Mouse (Mus musculus): ENCODE results near the gene Reln. TPM values are rescaled to one million over a fixed set of nuclear protein-coding genes. Genes with fewer than 3 reads are reported as not detected.

The Reln gene
- polyA plus RNA-seq, 1 experiment from 2014 or later, result 6.5 TPM

DNA sequence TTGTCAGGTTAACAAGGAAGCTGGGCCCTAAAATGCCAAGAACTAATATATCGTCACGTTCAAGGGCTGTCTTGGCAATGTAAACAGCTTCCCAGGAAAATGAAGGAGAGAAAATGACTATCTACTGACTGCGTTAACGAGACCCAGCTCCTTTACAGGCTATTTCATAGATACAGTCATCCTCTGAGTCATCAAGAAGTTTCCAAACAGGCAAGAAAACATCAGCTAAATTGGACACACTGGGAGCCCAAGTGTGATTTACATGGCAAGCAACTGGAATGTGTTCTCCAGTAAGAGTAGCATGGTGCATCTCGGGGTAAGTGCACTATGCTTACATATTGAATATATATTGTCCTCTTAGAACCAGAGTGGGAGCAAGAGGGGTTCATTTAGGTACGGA is 302.7 kb downstream of the Reln start:
- H3K27me3 ChIP-seq (ENCODE audit: control insufficient read depth, insufficient read depth, low read length), result no peaks in the 10 kb centered on the region
- H3K9ac ChIP-seq (ENCODE audit: low read depth, low read length), result no peak overlapping the region
- no peaks in the 10 kb centered on the region for H3K4me1 ChIP-seq (ENCODE audit: control insufficient read depth, insufficient read depth, low read length)
- 83% methylated on average over 6 of the region's 6 CpGs for WGBS (ENCODE audit: insufficient replicate concordance)
- no peaks in the 10 kb centered on the region for H3K9me3 ChIP-seq (replicated peaks; ENCODE audit: control insufficient read depth, low read length)
- no peak overlapping the region for H3K4me3 ChIP-seq (ENCODE audit: low read depth, low read length)
- no peak for ATAC-seq (replicated peaks; ENCODE audit: insufficient number of reproducible peaks, low FRiP score, low TSS enrichment)
- no peak overlapping the region for H3K27ac ChIP-seq (ENCODE audit: low read depth, low read length)
- no peaks in the 10 kb centered on the region for H3K36me3 ChIP-seq (ENCODE audit: control insufficient read depth, insufficient read depth, low read length)
- no peak overlapping the region for H3K4me2 ChIP-seq

DNA sequence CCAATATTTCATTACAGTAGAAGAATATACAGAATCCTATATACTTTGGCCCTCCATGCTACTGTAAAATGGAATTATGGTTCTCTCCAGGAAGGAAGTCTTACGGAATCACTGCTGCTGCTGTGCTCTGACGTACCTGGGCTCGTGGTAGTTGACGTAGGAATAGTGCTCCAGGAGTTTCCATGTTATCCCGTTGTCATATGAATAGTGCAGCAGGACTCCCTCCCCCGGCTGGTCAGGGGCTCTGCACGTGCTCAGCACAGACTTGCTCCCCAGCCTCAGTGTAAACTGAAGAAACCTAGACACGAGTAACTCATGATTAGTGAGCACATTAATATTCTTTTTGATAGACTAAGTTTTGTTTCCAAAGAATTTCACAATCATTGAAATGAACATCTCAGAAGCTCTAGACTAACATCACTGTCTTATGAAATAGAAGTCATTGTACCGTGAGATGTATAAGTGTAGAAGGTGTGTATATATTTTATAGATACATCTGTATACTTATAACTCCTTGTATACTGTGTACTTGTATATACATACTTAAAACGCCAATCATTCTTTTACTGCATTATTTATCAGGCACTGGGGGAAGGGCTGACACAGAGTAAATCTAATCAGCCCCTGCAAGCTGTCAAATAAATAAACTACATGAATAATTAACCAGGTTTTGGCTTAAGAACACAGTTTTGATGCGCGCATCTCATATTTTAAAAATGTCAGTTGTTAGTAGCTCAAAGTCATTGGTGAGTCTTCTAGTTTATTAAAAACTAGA is 304.9 kb downstream of the Reln start:
- no peak overlapping the region for H3K4me2 ChIP-seq
- H3K4me3 ChIP-seq (ENCODE audit: low read depth, low read length), result no peak overlapping the region
- no peak overlapping the region for H3K9ac ChIP-seq (ENCODE audit: low read depth, low read length)
- H3K9me3 ChIP-seq (replicated peaks; ENCODE audit: control insufficient read depth, low read length), result no peaks in the 10 kb centered on the region
- H3K27ac ChIP-seq (ENCODE audit: low read depth, low read length), result no peak overlapping the region
- no peak for ATAC-seq (replicated peaks; ENCODE audit: insufficient number of reproducible peaks, low FRiP score, low TSS enrichment)
- no peaks in the 10 kb centered on the region for H3K4me1 ChIP-seq (ENCODE audit: control insufficient read depth, insufficient read depth, low read length)
- no peaks in the 10 kb centered on the region for H3K36me3 ChIP-seq (ENCODE audit: control insufficient read depth, insufficient read depth, low read length)
- H3K27me3 ChIP-seq (ENCODE audit: control insufficient read depth, insufficient read depth, low read length), result no peaks in the 10 kb centered on the region
- WGBS (ENCODE audit: insufficient replicate concordance), result 86% methylated on average over 12 of the region's 12 CpGs

DNA sequence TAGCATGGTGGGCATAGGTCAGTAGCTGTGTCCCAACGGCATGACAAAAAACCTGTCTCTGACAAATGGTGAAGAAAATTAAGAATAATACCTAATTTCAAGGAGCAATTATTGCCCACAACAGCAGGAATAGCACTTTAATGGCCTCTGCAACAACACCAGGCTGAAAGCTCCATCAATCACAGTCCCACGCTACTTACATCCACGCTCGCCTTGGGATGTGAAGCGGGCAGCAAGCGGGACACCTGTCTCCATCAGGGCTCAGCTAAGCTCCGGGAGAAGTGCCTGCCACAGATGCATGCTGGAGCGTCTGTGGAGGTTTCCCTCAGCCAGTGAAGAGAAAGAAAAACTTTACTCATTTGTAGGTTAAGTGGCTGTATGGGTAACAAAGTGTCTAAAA is 309.3 kb downstream of the Reln start:
- no peak for ATAC-seq (replicated peaks; ENCODE audit: insufficient number of reproducible peaks, low FRiP score, low TSS enrichment)
- H3K27ac ChIP-seq (ENCODE audit: low read depth, low read length), result no peak overlapping the region
- WGBS (ENCODE audit: insufficient replicate concordance), result 82% methylated on average over 8 of the region's 8 CpGs

DNA sequence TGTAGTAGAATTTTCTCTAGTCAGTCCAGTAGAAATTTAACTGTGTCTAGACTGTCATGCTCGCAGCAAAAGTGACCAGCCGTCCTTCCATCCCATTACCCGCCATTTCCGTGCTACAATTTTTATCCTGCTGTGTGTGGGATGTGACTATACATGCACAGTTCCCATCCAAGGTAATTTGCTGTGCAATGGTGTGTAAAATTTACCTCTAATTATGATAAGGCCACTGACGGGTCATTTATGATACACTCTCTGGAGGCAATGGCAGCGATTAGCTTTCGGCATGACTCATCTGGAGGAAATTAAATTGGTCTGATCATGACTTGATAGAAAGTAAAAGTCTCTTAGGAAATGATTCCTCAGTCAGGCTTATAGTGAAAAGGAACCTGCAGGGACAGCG is 311.5 kb downstream of the Reln start:
- ATAC-seq (replicated peaks; ENCODE audit: insufficient number of reproducible peaks, low FRiP score, low TSS enrichment), result no peak
- H3K4me2 ChIP-seq, result no peak overlapping the region
- no peaks in the 10 kb centered on the region for H3K4me1 ChIP-seq (ENCODE audit: control insufficient read depth, insufficient read depth, low read length)
- 86% methylated on average over 8 of the region's 8 CpGs for WGBS (ENCODE audit: insufficient replicate concordance)
- H3K9me3 ChIP-seq (replicated peaks; ENCODE audit: control insufficient read depth, low read length), result no peaks in the 10 kb centered on the region
- H3K4me3 ChIP-seq (ENCODE audit: low read depth, low read length), result no peak overlapping the region
- H3K27me3 ChIP-seq (ENCODE audit: control insufficient read depth, insufficient read depth, low read length), result no peaks in the 10 kb centered on the region
- no peak overlapping the region for H3K27ac ChIP-seq (ENCODE audit: low read depth, low read length)
- no peaks in the 10 kb centered on the region for H3K36me3 ChIP-seq (ENCODE audit: control insufficient read depth, insufficient read depth, low read length)
- H3K9ac ChIP-seq (ENCODE audit: low read depth, low read length), result no peak overlapping the region

More for the DNA sequence above, 309.3 kb downstream of the Reln start:
- no peak overlapping the region for H3K9ac ChIP-seq (ENCODE audit: low read depth, low read length)
- H3K27me3 ChIP-seq (ENCODE audit: control insufficient read depth, insufficient read depth, low read length), result no peaks in the 10 kb centered on the region
- H3K4me1 ChIP-seq (ENCODE audit: control insufficient read depth, insufficient read depth, low read length), result no peaks in the 10 kb centered on the region
- H3K9me3 ChIP-seq (replicated peaks; ENCODE audit: control insufficient read depth, low read length), result no peaks in the 10 kb centered on the region
- H3K36me3 ChIP-seq (ENCODE audit: control insufficient read depth, insufficient read depth, low read length), result no peaks in the 10 kb centered on the region
- H3K4me2 ChIP-seq, result no peak overlapping the region
- no peak overlapping the region for H3K4me3 ChIP-seq (ENCODE audit: low read depth, low read length)

DNA sequence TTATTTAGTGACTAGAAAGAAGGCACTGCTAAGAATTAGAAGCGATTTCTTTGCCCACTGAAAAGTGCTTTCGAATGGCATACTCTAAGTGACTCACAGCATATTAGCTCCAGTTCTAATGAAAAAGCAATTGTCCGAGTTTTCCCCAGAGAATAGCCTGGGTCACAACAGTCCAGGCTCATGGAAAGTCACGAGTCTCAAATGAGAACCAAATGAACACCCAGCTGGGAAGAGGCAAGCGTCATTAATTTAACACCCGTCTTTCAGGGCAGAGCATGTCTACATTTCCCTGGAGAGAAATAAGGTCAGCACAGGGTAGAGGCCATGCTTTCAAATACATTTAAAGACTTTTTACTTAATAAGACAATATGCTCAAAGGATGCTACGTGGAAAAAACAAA is 312.8 kb downstream of the Reln start:
- Histone ChIP-seq H3K9me3 (replicated peaks; ENCODE audit: control insufficient read depth, low read length) (no peaks in the 10 kb centered on the region), H3K36me3 (ENCODE audit: control insufficient read depth, insufficient read depth, low read length) (no peaks in the 10 kb centered on the region), H3K4me2 (no peak overlapping the region), H3K27me3 (ENCODE audit: control insufficient read depth, insufficient read depth, low read length) (no peaks in the 10 kb centered on the region), H3K27ac (ENCODE audit: low read depth, low read length) (no peak overlapping the region), H3K9ac (ENCODE audit: low read depth, low read length) (no peak overlapping the region), H3K4me3 (ENCODE audit: low read depth, low read length) (no peak overlapping the region), H3K4me1 (ENCODE audit: control insufficient read depth, insufficient read depth, low read length) (no peaks in the 10 kb centered on the region)
- ATAC-seq (replicated peaks; ENCODE audit: insufficient number of reproducible peaks, low FRiP score, low TSS enrichment), result no peak
- WGBS (ENCODE audit: insufficient replicate concordance), result 74% methylated on average over 7 of the region's 7 CpGs

DNA sequence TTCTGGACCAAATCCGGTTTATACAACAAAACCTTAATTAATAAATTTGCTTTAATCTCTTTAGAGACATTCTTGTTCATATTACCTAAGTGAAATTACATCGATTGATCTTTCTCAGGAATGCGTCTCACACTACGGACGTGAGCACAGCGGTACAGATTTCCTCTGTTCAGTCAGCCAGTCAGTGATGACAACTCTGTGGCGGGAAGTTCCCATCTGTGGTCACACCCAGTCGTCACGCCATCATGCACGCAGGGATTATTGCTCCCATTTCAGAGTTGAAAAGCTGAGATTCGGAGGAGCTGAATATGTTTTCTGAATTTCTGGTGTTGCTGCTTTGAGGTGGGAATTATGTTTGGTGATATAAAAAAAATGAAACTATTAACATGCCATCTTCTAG is 316.1 kb downstream of the Reln start:
- Histone ChIP-seq H3K36me3 (ENCODE audit: control insufficient read depth, insufficient read depth, low read length) (no peaks in the 10 kb centered on the region), H3K9ac (ENCODE audit: low read depth, low read length) (no peak overlapping the region), H3K4me2 (no peak overlapping the region), H3K4me3 (ENCODE audit: low read depth, low read length) (no peak overlapping the region), H3K27me3 (ENCODE audit: control insufficient read depth, insufficient read depth, low read length) (no peaks in the 10 kb centered on the region), H3K27ac (ENCODE audit: low read depth, low read length) (no peak overlapping the region), H3K4me1 (ENCODE audit: control insufficient read depth, insufficient read depth, low read length) (no peaks in the 10 kb centered on the region), H3K9me3 (replicated peaks; ENCODE audit: control insufficient read depth, low read length) (no peaks in the 10 kb centered on the region)
- WGBS (ENCODE audit: insufficient replicate concordance), result 85% methylated on average over 11 of the region's 11 CpGs
- no peak for ATAC-seq (replicated peaks; ENCODE audit: insufficient number of reproducible peaks, low FRiP score, low TSS enrichment)

DNA sequence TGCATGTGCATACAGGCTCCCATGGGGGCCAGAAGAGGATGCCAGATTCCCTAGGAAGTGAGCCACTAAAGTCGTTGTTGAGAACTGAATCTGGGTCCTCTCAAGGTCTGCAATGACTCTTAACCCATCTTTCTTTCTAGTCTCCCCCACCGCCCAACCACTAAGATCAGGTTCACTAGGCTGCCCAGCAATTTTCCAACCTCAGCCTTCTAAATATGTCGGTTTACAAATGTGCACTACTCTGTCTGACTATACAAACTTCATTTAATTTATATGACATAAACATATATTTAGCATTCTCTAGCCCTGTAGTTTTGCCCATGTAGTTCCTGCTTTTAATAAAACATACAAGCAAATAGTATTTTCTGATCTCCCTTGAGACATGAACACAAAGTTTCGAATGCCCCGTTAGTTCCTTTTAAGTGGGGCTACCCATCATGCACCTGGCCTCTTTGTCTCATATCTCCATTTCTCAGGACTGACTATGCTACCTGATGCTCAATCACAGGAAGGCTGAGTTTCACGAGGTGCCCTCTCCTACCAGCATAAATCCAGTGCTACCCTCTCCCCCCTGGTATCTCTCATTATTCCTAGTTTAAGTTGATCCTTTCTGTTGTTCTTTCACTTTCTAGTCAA is 317.1 kb downstream of the Reln start:
- Histone ChIP-seq H3K4me2 (no peak overlapping the region), H3K9ac (ENCODE audit: low read depth, low read length) (no peak overlapping the region), H3K4me3 (ENCODE audit: low read depth, low read length) (no peak overlapping the region), H3K27ac (ENCODE audit: low read depth, low read length) (no peak overlapping the region), H3K9me3 (replicated peaks; ENCODE audit: control insufficient read depth, low read length) (no peaks in the 10 kb centered on the region), H3K36me3 (ENCODE audit: control insufficient read depth, insufficient read depth, low read length) (no peaks in the 10 kb centered on the region), H3K4me1 (ENCODE audit: control insufficient read depth, insufficient read depth, low read length) (no peaks in the 10 kb centered on the region), H3K27me3 (ENCODE audit: control insufficient read depth, insufficient read depth, low read length) (no peaks in the 10 kb centered on the region)
- ATAC-seq (replicated peaks; ENCODE audit: insufficient number of reproducible peaks, low FRiP score, low TSS enrichment), result no peak
- 87% methylated on average over 6 of the region's 6 CpGs for WGBS (ENCODE audit: insufficient replicate concordance)

DNA sequence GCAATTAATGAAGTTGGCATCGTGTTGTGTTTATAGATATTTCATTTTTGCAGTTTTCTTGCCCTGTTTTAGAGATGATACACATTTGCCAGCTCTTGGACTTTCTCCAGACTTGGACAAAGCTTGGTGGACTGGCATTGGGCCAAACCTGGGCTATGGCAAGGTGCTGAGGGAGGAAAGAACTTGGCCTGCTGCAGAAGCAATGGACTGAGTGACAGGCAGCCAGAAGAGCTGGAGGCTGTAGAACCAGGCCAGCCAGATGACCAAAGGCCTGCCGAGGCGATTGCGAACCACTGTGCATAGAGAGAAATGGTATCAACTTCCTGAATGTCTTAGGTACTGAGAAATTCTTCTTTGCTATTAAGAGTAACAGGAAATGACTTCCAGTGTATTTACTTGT is 318.8 kb downstream of the Reln start:
- Histone ChIP-seq H3K9me3 (replicated peaks; ENCODE audit: control insufficient read depth, low read length) (no peaks in the 10 kb centered on the region), H3K27ac (ENCODE audit: low read depth, low read length) (no peak overlapping the region), H3K27me3 (ENCODE audit: control insufficient read depth, insufficient read depth, low read length) (no peaks in the 10 kb centered on the region), H3K4me1 (ENCODE audit: control insufficient read depth, insufficient read depth, low read length) (no peaks in the 10 kb centered on the region), H3K4me2 (no peak overlapping the region), H3K9ac (ENCODE audit: low read depth, low read length) (no peak overlapping the region), H3K4me3 (ENCODE audit: low read depth, low read length) (no peak overlapping the region), H3K36me3 (ENCODE audit: control insufficient read depth, insufficient read depth, low read length) (no peaks in the 10 kb centered on the region)
- ATAC-seq (replicated peaks; ENCODE audit: insufficient number of reproducible peaks, low FRiP score, low TSS enrichment), result no peak
- WGBS (ENCODE audit: insufficient replicate concordance), result 85% methylated on average over 4 of the region's 4 CpGs

DNA sequence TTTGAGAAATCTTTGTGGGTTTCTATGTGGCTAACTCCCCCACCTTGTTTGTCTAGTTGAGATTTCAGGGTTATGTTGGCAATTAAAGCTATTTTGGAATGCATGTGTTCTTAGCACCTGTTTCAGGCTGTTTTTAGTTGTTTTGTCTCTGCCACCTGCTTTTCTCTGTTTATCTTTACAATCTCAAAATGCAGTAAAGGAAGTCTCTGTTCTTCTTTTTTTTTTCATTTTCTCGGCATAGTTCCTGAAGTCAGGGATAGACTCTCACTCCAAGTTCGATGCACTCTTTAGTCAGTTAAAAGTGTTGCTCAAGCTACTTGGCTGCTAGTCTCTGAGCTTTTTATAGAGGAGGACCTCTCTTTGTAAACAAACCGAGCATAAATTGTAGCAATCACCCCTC is 320.4 kb downstream of the Reln start:
- Histone ChIP-seq H3K4me3 (ENCODE audit: low read depth, low read length) (no peak overlapping the region), H3K9ac (ENCODE audit: low read depth, low read length) (no peak overlapping the region), H3K4me2 (no peak overlapping the region), H3K27me3 (ENCODE audit: control insufficient read depth, insufficient read depth, low read length) (no peaks in the 10 kb centered on the region), H3K4me1 (ENCODE audit: control insufficient read depth, insufficient read depth, low read length) (no peaks in the 10 kb centered on the region), H3K36me3 (ENCODE audit: control insufficient read depth, insufficient read depth, low read length) (no peaks in the 10 kb centered on the region), H3K9me3 (replicated peaks; ENCODE audit: control insufficient read depth, low read length) (no peaks in the 10 kb centered on the region), H3K27ac (ENCODE audit: low read depth, low read length) (no peak overlapping the region)
- ATAC-seq (replicated peaks; ENCODE audit: insufficient number of reproducible peaks, low FRiP score, low TSS enrichment), result no peak
- 36% methylated on average over 3 of the region's 3 CpGs for WGBS (ENCODE audit: insufficient replicate concordance)
